13 mouse cellular contexts compared by ENCODE assay signal in genomic region chr19:40633144-40633543, GRCm38 (mm10). TPM values are rescaled to one million over a fixed set of nuclear protein-coding genes. Genes with fewer than 3 reads are reported as not detected.
DNase-seq lines count a peak whose midpoint lies in the region; ATAC-seq and TF ChIP-seq lines count a peak whose summit lies in the region.
"Had no signal": no experiment of that assay in that cellular context is flagged by ENCODE, and none has a peak within 500 bp of the region (broad histone marks: within the 10 kb centered on the region; RNA-seq: fewer than 3 reads in every experiment).

No protein-coding gene starts in this region.

- H3K36me3 ChIP-seq in hindbrain, postnatal 0 days (ENCODE audit: insufficient read depth, low read length) = no peaks in the 10 kb centered on the region
- no peaks in the 10 kb centered on the region for H3K36me3 ChIP-seq in hindbrain, embryonic 12.5 days
- H3K36me3 ChIP-seq in lung, embryonic 14.5 days (ENCODE audit: insufficient read depth) = no peaks in the 10 kb centered on the region
- H3K36me3 ChIP-seq in MEL (ENCODE audit: control insufficient read depth in 1 of 2, insufficient read depth in 2 of 2, low read length in 2 of 2) = peaks cover 0 to 9% of the 10 kb centered on the region in 2 experiments; a peak in 2 of 4 replicates
- H3K36me3 ChIP-seq in stomach, postnatal 0 days (ENCODE audit: control insufficient read depth, insufficient read depth, low read length) = no peaks in the 10 kb centered on the region
- H3K36me3 ChIP-seq: hindbrain, embryonic 13.5 days had no signal

- no peak for TF ChIP-seq EP300 in MEL (IDR thresholded peaks at IDR 0.05; ENCODE audit: low read depth in 1 of 2, low read length in 2 of 2)
- no peak for TF ChIP-seq EP300 in stomach, postnatal 0 days (optimal IDR thresholded peaks at IDR 0.05)

- H3K9ac ChIP-seq in hindbrain, postnatal 0 days (replicated peaks; ENCODE audit: low read length) = no peak overlapping the region
- H3K9ac ChIP-seq in hindbrain, embryonic 12.5 days = no peak overlapping the region
- no peak overlapping the region for H3K9ac ChIP-seq in lung, embryonic 14.5 days
- H3K9ac ChIP-seq in MEL (ENCODE audit: control insufficient read depth, low read depth, low read length, poor library complexity, severe bottlenecking) = no peak overlapping the region
- no peak overlapping the region for H3K9ac ChIP-seq in stomach, postnatal 0 days (ENCODE audit: low read length)
- H3K9ac ChIP-seq: forebrain, embryonic 13.5 days; hindbrain, embryonic 13.5 days had no signal

- H3K9me3 ChIP-seq in hindbrain, postnatal 0 days (ENCODE audit: low read length) = no peaks in the 10 kb centered on the region
- H3K9me3 ChIP-seq in hindbrain, embryonic 12.5 days (replicated peaks) = no peaks in the 10 kb centered on the region
- H3K9me3 ChIP-seq in lung, embryonic 14.5 days (ENCODE audit: low read depth, low read length) = no peaks in the 10 kb centered on the region
- no peaks in the 10 kb centered on the region for H3K9me3 ChIP-seq in MEL (replicated peaks; ENCODE audit: insufficient read depth, low read length)
- no peaks in the 10 kb centered on the region for H3K9me3 ChIP-seq in stomach, postnatal 0 days (ENCODE audit: control insufficient read depth, low read length)
- H3K9me3 ChIP-seq: forebrain, embryonic 13.5 days; hindbrain, embryonic 13.5 days had no signal

- TF ChIP-seq CTCF in hindbrain, postnatal 0 days (IDR thresholded peaks at IDR 0.05; ENCODE audit: low read depth) = peak; percentile 28
- peak; percentile 28 for TF ChIP-seq CTCF in lung, embryonic 14.5 days (IDR thresholded peaks at IDR 0.05; ENCODE audit: low read depth)
- peak; percentile 38 to 50 (median 39); a peak in 5 of 6 replicates for TF ChIP-seq CTCF in MEL (IDR thresholded peaks at IDR 0.05 in 2 of 3, conservative IDR thresholded peaks at IDR 0.05 in 1 of 3; ENCODE audit: control insufficient read depth in 1 of 3, insufficient read depth in 1 of 3, low read depth in 2 of 3, low read length in 3 of 3, poor library complexity in 1 of 3, severe bottlenecking in 1 of 3)
- peak; percentile 44 for TF ChIP-seq CTCF in stomach, postnatal 0 days (IDR thresholded peaks at IDR 0.05; ENCODE audit: low read depth)

- no peak for ATAC-seq in hindbrain, postnatal 0 days
- ATAC-seq in hindbrain, embryonic 12.5 days (ENCODE audit: low FRiP score) = no peak
- no peak for ATAC-seq in lung, embryonic 14.5 days (ENCODE audit: insufficient read depth)
- ATAC-seq in stomach, postnatal 0 days (ENCODE audit: low FRiP score, low TSS enrichment) = no peak
- ATAC-seq: forebrain, embryonic 13.5 days had no signal

- 73% methylated on average over 1 of the region's 1 CpGs for WGBS in hindbrain, postnatal 0 days
- WGBS in hindbrain, embryonic 12.5 days = 61% methylated on average over 1 of the region's 1 CpGs
- WGBS in lung, embryonic 14.5 days = 73% methylated on average over 1 of the region's 1 CpGs
- 83% methylated on average over 1 of the region's 1 CpGs for WGBS in stomach, postnatal 0 days

- no peaks in the 10 kb centered on the region for H3K4me1 ChIP-seq in hindbrain, postnatal 0 days (ENCODE audit: insufficient read depth, low read length)
- H3K4me1 ChIP-seq in hindbrain, embryonic 12.5 days = no peaks in the 10 kb centered on the region
- H3K4me1 ChIP-seq in lung, embryonic 14.5 days (ENCODE audit: insufficient read depth) = no peaks in the 10 kb centered on the region
- H3K4me1 ChIP-seq in MEL (ENCODE audit: control insufficient read depth in 1 of 2, insufficient read depth in 2 of 2, low read length in 2 of 2) = peaks cover 5 to 13% of the 10 kb centered on the region in 2 experiments; a peak in 2 of 4 replicates
- H3K4me1 ChIP-seq in stomach, postnatal 0 days (replicated peaks; ENCODE audit: control insufficient read depth, insufficient read depth) = no peaks in the 10 kb centered on the region
- H3K4me1 ChIP-seq: forebrain, embryonic 13.5 days; hindbrain, embryonic 13.5 days had no signal

- H3K27me3 ChIP-seq in hindbrain, postnatal 0 days (ENCODE audit: insufficient read depth, low read length) = no peaks in the 10 kb centered on the region
- no peaks in the 10 kb centered on the region for H3K27me3 ChIP-seq in hindbrain, embryonic 12.5 days
- no peaks in the 10 kb centered on the region for H3K27me3 ChIP-seq in lung, embryonic 14.5 days (ENCODE audit: insufficient read depth, low read length)
- H3K27me3 ChIP-seq in MEL (ENCODE audit: control insufficient read depth in 1 of 2, insufficient read depth in 2 of 2, low read length in 2 of 2) = no peaks in the 10 kb centered on the region; a peak in 2 of 4 replicates
- H3K27me3 ChIP-seq in stomach, postnatal 0 days (ENCODE audit: control insufficient read depth, insufficient read depth, low read length) = no peaks in the 10 kb centered on the region
- H3K27me3 ChIP-seq: forebrain, embryonic 13.5 days; hindbrain, embryonic 13.5 days had no signal

- DNase-seq in hindbrain, postnatal 0 days (ENCODE audit: low spot score) = no peak
- no peak for DNase-seq in lung, embryonic 14.5 days
- DNase-seq in lung, adult 18-20 months = no peak
- peak; percentile 27 for DNase-seq in MEL (ENCODE audit: low read depth, low spot score)
- DNase-seq in stomach, postnatal 0 days (ENCODE audit: low spot score) = no peak
- no peak for DNase-seq in adrenal gland, postnatal 25 days
- DNase-seq: heart, postnatal 10 days; kidney, adult 11 months; spleen, adult 18-20 months; thymus, postnatal 14 days had no signal

- no peak overlapping the region for H3K27ac ChIP-seq in hindbrain, postnatal 0 days
- H3K27ac ChIP-seq in hindbrain, embryonic 12.5 days = no peak overlapping the region
- H3K27ac ChIP-seq in lung, embryonic 14.5 days (ENCODE audit: low read depth) = no peak overlapping the region
- no peak overlapping the region for H3K27ac ChIP-seq in MEL (ENCODE audit: control insufficient read depth, low read depth, low read length)
- no peak overlapping the region for H3K27ac ChIP-seq in stomach, postnatal 0 days (replicated peaks)
- H3K27ac ChIP-seq: forebrain, embryonic 13.5 days; hindbrain, embryonic 13.5 days had no signal

- no peaks in the 10 kb centered on the region for H3K79me2 ChIP-seq in MEL (ENCODE audit: control insufficient read depth, insufficient read depth, low read length, poor library complexity)

- TF ChIP-seq POLR2A in MEL (IDR thresholded peaks at IDR 0.05; ENCODE audit: control insufficient read depth in 1 of 2, insufficient read depth in 1 of 2, low read depth in 1 of 2, low read length in 2 of 2, poor library complexity in 1 of 2) = no peak

- TF ChIP-seq RAD21 in MEL (IDR thresholded peaks at IDR 0.05; ENCODE audit: low read depth, low read length) = peak; percentile 37

- no peak overlapping the region for H3K4me2 ChIP-seq in hindbrain, postnatal 0 days (ENCODE audit: low read depth, low read length)
- H3K4me2 ChIP-seq in hindbrain, embryonic 12.5 days (replicated peaks) = no peak overlapping the region
- no peak overlapping the region for H3K4me2 ChIP-seq in lung, embryonic 14.5 days
- no peak overlapping the region for H3K4me2 ChIP-seq in stomach, postnatal 0 days (replicated peaks; ENCODE audit: low read depth)
- H3K4me2 ChIP-seq: forebrain, embryonic 13.5 days; hindbrain, embryonic 13.5 days had no signal

- no peak overlapping the region for H3K4me3 ChIP-seq in hindbrain, postnatal 0 days (ENCODE audit: low read length)
- H3K4me3 ChIP-seq in hindbrain, embryonic 12.5 days = no peak overlapping the region
- no peak overlapping the region for H3K4me3 ChIP-seq in lung, embryonic 14.5 days (ENCODE audit: low read depth, low read length)
- no peak overlapping the region for H3K4me3 ChIP-seq in MEL (ENCODE audit: control insufficient read depth in 1 of 2, insufficient read depth in 1 of 2, low read depth in 2 of 2, low read length in 2 of 2)
- H3K4me3 ChIP-seq in stomach, postnatal 0 days (ENCODE audit: low read depth, low read length) = no peak overlapping the region
- H3K4me3 ChIP-seq: forebrain, embryonic 13.5 days; hindbrain, embryonic 13.5 days had no signal

TF ChIP-seq in MEL, 35 proteins besides CTCF, POLR2A, EP300 and RAD21 (continues in another document):
- 0 out of 2 replicates have a peak, but pooled peaks have one; percentile 59 for TF ChIP-seq MYC (IDR thresholded peaks at IDR 0.05; ENCODE audit: low read depth, low read length)

RNA-seq across cellular contexts. Expression of gene Entpd1, which starts 21.0 kb away (rescaled TPM):
- total RNA-seq in hindbrain, postnatal 0 days (2014; rRNA removed) = 8.2 and 12.4 TPM in 2 replicates
- 6.9 and 7.2 TPM in 2 replicates for polyA plus RNA-seq in hindbrain, postnatal 0 days (2015; fragmentation: Nextera tagmentation; extraction: Ambion mirVana)
- 9.8 and 10.4 TPM in 2 replicates for polyA plus RNA-seq in hindbrain, embryonic 12.5 days (2016; fragmentation: Nextera tagmentation; extraction: Ambion mirVana)
- polyA plus RNA-seq in lung, embryonic 14.5 days (2014; fragmentation: Nextera tagmentation; extraction: Ambion mirVana) = 12.7 and 15.4 TPM in 2 replicates
- not detected in 2 replicates for total RNA-seq in MEL (2012; rRNA removed)
- not detected for polyA plus RNA-seq in MEL (2012; ENCODE audit: insufficient read depth in 1 of 2, insufficient read length in 2 of 2, low read depth in 1 of 2, low replicate concordance in 2 of 2, missing spikeins in 1 of 2)
- polyA plus RNA-seq in stomach, postnatal 0 days (2015; fragmentation: Nextera tagmentation; extraction: Ambion mirVana) = 10.0 and 10.8 TPM in 2 replicates
- total RNA-seq in adrenal gland, postnatal 25 days (2021) = 19.6 and 20.3 TPM in 2 replicates

RNA-seq across cellular contexts. Expression of gene Tctn3, which starts 21.1 kb away (rescaled TPM):
- 32.9 and 39.4 TPM in 2 replicates for total RNA-seq in hindbrain, postnatal 0 days (2014; rRNA removed)
- 13.6 and 14.4 TPM in 2 replicates for polyA plus RNA-seq in hindbrain, postnatal 0 days (2015; fragmentation: Nextera tagmentation; extraction: Ambion mirVana)
- polyA plus RNA-seq in hindbrain, embryonic 12.5 days (2016; fragmentation: Nextera tagmentation; extraction: Ambion mirVana) = 12.5 and 16.0 TPM in 2 replicates
- polyA plus RNA-seq in lung, embryonic 14.5 days (2014; fragmentation: Nextera tagmentation; extraction: Ambion mirVana) = 10.4 and 11.2 TPM in 2 replicates
- 2.9 and 3.6 TPM in 2 replicates for total RNA-seq in MEL (2012; rRNA removed)
- 1 to 10 TPM in 1 of 2 experiments, not detected in 1; 6.2 TPM for polyA plus RNA-seq in MEL (2012; ENCODE audit: insufficient read depth in 1 of 2, insufficient read length in 2 of 2, low read depth in 1 of 2, low replicate concordance in 2 of 2, missing spikeins in 1 of 2)
- 4.1 and 4.5 TPM in 2 replicates for polyA plus RNA-seq in stomach, postnatal 0 days (2015; fragmentation: Nextera tagmentation; extraction: Ambion mirVana)
- total RNA-seq in adrenal gland, postnatal 25 days (2021) = 6.7 and 8.4 TPM in 2 replicates

RNA-seq across cellular contexts. Expression of gene Aldh18a1, which starts 44.9 kb away (rescaled TPM):
- 57.0 and 57.7 TPM in 2 replicates for total RNA-seq in hindbrain, postnatal 0 days (2014; rRNA removed)
- polyA plus RNA-seq in hindbrain, postnatal 0 days (2015; fragmentation: Nextera tagmentation; extraction: Ambion mirVana) = 32.5 and 33.0 TPM in 2 replicates
- 80.2 and 82.3 TPM in 2 replicates for polyA plus RNA-seq in hindbrain, embryonic 12.5 days (2016; fragmentation: Nextera tagmentation; extraction: Ambion mirVana)
- polyA plus RNA-seq in lung, embryonic 14.5 days (2014; fragmentation: Nextera tagmentation; extraction: Ambion mirVana) = 70.1 TPM in 2 replicates
- total RNA-seq in MEL (2012; rRNA removed) = 35.3 and 68.5 TPM in 2 replicates
- 100 to 1,000 TPM in 1 of 2 experiments, 10 to 100 TPM in 1; 89.7 to 214 TPM for polyA plus RNA-seq in MEL (2012; ENCODE audit: insufficient read depth in 1 of 2, insufficient read length in 2 of 2, low read depth in 1 of 2, low replicate concordance in 2 of 2, missing spikeins in 1 of 2)
- polyA plus RNA-seq in stomach, postnatal 0 days (2015; fragmentation: Nextera tagmentation; extraction: Ambion mirVana) = 39.1 and 43.0 TPM in 2 replicates
- 21.0 and 30.4 TPM in 2 replicates for total RNA-seq in adrenal gland, postnatal 25 days (2021)
